Mouse (Mus musculus): ENCODE results near the gene A630010A05Rik.
"Not testable (repeated sequence)": the region's sequence is repeated elsewhere in the genome, so short reads cannot be mapped to it uniquely, and the experiment has no call there.

The A630010A05Rik gene

GRCm38 (mm10) chr16:14562017-14562416 is at the start of gene A630010A05Rik:
Gene A630010A05Rik, plus strand, starts transcription at chr16:14562317.
- DNase-seq (ENCODE audit: low read depth): no peak

- no peak for DNase-seq (ENCODE audit: low read depth)
These were observed 26.4 kb upstream of the A630010A05Rik start for GRCm38 (mm10) chr16:14535766-14536165.

- not testable (repeated sequence) for DNase-seq (ENCODE audit: low read depth)
These were observed 4.9 kb upstream of the A630010A05Rik start for GRCm38 (mm10) chr16:14557191-14557590.

All from NIH3T3 (cell line).